ENCODE assay signal across 26 mouse cellular contexts in the genomic region with DNA sequence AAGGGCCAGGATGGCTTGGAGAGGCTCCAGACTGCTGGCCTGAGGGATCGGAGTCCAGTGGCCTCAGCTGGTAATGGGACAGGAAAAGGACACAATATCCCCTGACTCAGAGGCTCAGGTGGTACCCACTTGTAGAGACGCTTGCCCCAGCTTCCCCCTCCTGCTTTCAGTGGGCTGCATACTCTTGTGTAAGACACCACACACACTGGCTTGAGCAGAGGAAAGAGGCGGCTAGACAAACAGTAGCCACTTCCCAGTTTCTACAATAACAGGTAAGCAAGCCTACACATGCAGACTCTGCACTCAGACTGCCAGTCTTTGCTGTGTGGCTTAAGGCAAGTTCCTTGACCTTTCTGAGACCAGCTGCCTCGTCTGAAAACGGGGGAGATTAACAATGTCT. TPM values are rescaled to one million over a fixed set of nuclear protein-coding genes. Genes with fewer than 3 reads are reported as not detected.
DNase-seq lines count a peak whose midpoint lies in the region; ATAC-seq lines count a peak whose summit lies in the region.
"Had no signal": no experiment of that assay in that cellular context is flagged by ENCODE, and none has a peak within 500 bp of the region (broad histone marks: within the 10 kb centered on the region; RNA-seq: fewer than 3 reads in every experiment).

No protein-coding gene starts in this region.

- peaks cover 29% of the 10 kb centered on the region for H3K36me3 ChIP-seq in forebrain, embryonic 10.5 days (replicated peaks)
- peaks cover 21% of the 10 kb centered on the region for H3K36me3 ChIP-seq in forebrain, embryonic 14.5 days (ENCODE audit: control insufficient read depth, insufficient read depth, low read length)
- peaks cover 7% of the 10 kb centered on the region for H3K36me3 ChIP-seq in limb, embryonic 12.5 days
- H3K36me3 ChIP-seq: embryonic facial prominence, embryonic 15.5 days had no signal

- 0 out of 2 replicates have a peak overlapping the region, but pooled peaks have one; percentile 5 for H3K27ac ChIP-seq in forebrain, embryonic 10.5 days
- no peak overlapping the region for H3K27ac ChIP-seq in forebrain, embryonic 14.5 days (ENCODE audit: low read depth, low read length)
- H3K27ac ChIP-seq in limb, embryonic 12.5 days = 0 out of 2 replicates have a peak overlapping the region, but pooled peaks have one; percentile 4
- H3K27ac ChIP-seq: embryonic facial prominence, embryonic 12.5 days; embryonic facial prominence, embryonic 15.5 days; forebrain, embryonic 13.5 days; hindbrain, embryonic 12.5 days; hindbrain, embryonic 15.5 days had no signal

- no peak for DNase-seq in forebrain, embryonic 10.5 days (ENCODE audit: extremely low spot score, low spot score)
- DNase-seq in forebrain, embryonic 14.5 days (ENCODE audit: low spot score) = no peak
- peak; percentile 30 for DNase-seq in urinary bladder, postnatal 14 days (ENCODE audit: low spot score)
- no peak for DNase-seq in urinary bladder, adult 2 months (ENCODE audit: low spot score)
- no peak for DNase-seq in cerebellum, adult 9-10 months
- DNase-seq in layer of hippocampus, postnatal 10 days (ENCODE audit: low spot score in 2 of 2) = no peak
- DNase-seq: adrenal gland, adult 2 months; adrenal gland, postnatal 14 days; B cell, adult 2 months; cerebellum, adult 18-20 months; cerebellum, adult 9-11 months; cerebellum, postnatal 25 days; forebrain, postnatal 0 days; gastrocnemius, postnatal 10 days; gastrocnemius, postnatal 36 days; heart, adult 11 months had no signal

- peaks cover 12% of the 10 kb centered on the region; the same call in 1 of the 2 replicates for H3K27me3 ChIP-seq in forebrain, embryonic 10.5 days (ENCODE audit: poor library complexity, severe bottlenecking)
- 0 out of 2 replicates have a peak, but pooled peaks cover 4% of the 10 kb centered on the region for H3K27me3 ChIP-seq in forebrain, embryonic 14.5 days (replicated peaks; ENCODE audit: control insufficient read depth, insufficient read depth, low read length)
- peaks cover 4% of the 10 kb centered on the region; the same call in 1 of the 2 replicates for H3K27me3 ChIP-seq in limb, embryonic 12.5 days
- H3K27me3 ChIP-seq: embryonic facial prominence, embryonic 15.5 days; forebrain, embryonic 13.5 days; hindbrain, embryonic 12.5 days; hindbrain, embryonic 15.5 days had no signal

- no peak overlapping the region for H3K4me2 ChIP-seq in forebrain, embryonic 14.5 days (ENCODE audit: low read length)
- H3K4me2 ChIP-seq in limb, embryonic 12.5 days = no peak overlapping the region
- H3K4me2 ChIP-seq: embryonic facial prominence, embryonic 12.5 days; embryonic facial prominence, embryonic 15.5 days; forebrain, embryonic 13.5 days; heart, embryonic 11.5 days; hindbrain, embryonic 12.5 days; hindbrain, embryonic 15.5 days had no signal

- H3K9me3 ChIP-seq in forebrain, embryonic 10.5 days = peaks cover 18% of the 10 kb centered on the region
- H3K9me3 ChIP-seq in forebrain, embryonic 14.5 days (replicated peaks; ENCODE audit: control insufficient read depth, low read length) = peaks cover 9% of the 10 kb centered on the region
- peaks cover 13% of the 10 kb centered on the region for H3K9me3 ChIP-seq in limb, embryonic 12.5 days
- H3K9me3 ChIP-seq: hindbrain, embryonic 15.5 days had no signal

- H3K4me3 ChIP-seq in forebrain, embryonic 10.5 days = no peak overlapping the region
- no peak overlapping the region for H3K4me3 ChIP-seq in forebrain, embryonic 14.5 days (ENCODE audit: low read depth, low read length)
- no peak overlapping the region for H3K4me3 ChIP-seq in limb, embryonic 12.5 days (replicated peaks)
- H3K4me3 ChIP-seq: embryonic facial prominence, embryonic 12.5 days; embryonic facial prominence, embryonic 15.5 days; erythroblast, embryonic 14.5 days; forebrain, embryonic 13.5 days; hindbrain, embryonic 12.5 days; hindbrain, embryonic 15.5 days had no signal

- ATAC-seq in forebrain, embryonic 14.5 days = no peak
- no peak for ATAC-seq in limb, embryonic 12.5 days (ENCODE audit: insufficient number of reproducible peaks, insufficient read depth, low FRiP score, low TSS enrichment, low read depth)
- ATAC-seq: forebrain, embryonic 13.5 days; forebrain, postnatal 0 days had no signal

- WGBS in forebrain, embryonic 10.5 days = 96% methylated on average over 5 of the region's 5 CpGs
- 79% methylated on average over 5 of the region's 5 CpGs for WGBS in forebrain, embryonic 14.5 days
- 73% methylated on average over 5 of the region's 5 CpGs for WGBS in limb, embryonic 12.5 days

- peaks cover 49% of the 10 kb centered on the region for H3K4me1 ChIP-seq in forebrain, embryonic 10.5 days
- peaks cover 11% of the 10 kb centered on the region for H3K4me1 ChIP-seq in forebrain, embryonic 14.5 days (ENCODE audit: control insufficient read depth, insufficient read depth, low read length)
- H3K4me1 ChIP-seq in limb, embryonic 12.5 days (replicated peaks) = peaks cover 13% of the 10 kb centered on the region

- H3K9ac ChIP-seq in forebrain, embryonic 14.5 days (ENCODE audit: low read length) = no peak overlapping the region
- H3K9ac ChIP-seq in limb, embryonic 12.5 days (replicated peaks) = no peak overlapping the region
- H3K9ac ChIP-seq: embryonic facial prominence, embryonic 12.5 days; embryonic facial prominence, embryonic 15.5 days; forebrain, embryonic 13.5 days; forebrain, postnatal 0 days; hindbrain, embryonic 12.5 days; hindbrain, embryonic 15.5 days had no signal

RNA-seq across cellular contexts. Expression of gene Cux2, which starts 14.6 kb away (rescaled TPM):
- 5.0 and 6.5 TPM in 2 replicates for polyA plus RNA-seq in forebrain, embryonic 10.5 days (2016; fragmentation: Nextera tagmentation; extraction: Ambion mirVana)
- polyA plus RNA-seq in forebrain, embryonic 14.5 days (2014; fragmentation: Nextera tagmentation; extraction: Ambion mirVana) = 16.7 and 30.0 TPM in 2 replicates
- polyA plus RNA-seq in urinary bladder, adult 2 months (2012; rRNA removed) = 4.7 and 5.1 TPM in 2 replicates
- 5.0 and 5.9 TPM in 2 replicates for polyA plus RNA-seq in limb, embryonic 12.5 days (2016; fragmentation: Nextera tagmentation; extraction: Ambion mirVana)
- 10 to 100 TPM; 35.5 to 40.1 TPM for total RNA-seq in layer of hippocampus, postnatal 10 days (2021)
- total RNA-seq: common myeloid progenitor, adult 5-6 weeks; hematopoietic stem cell, adult 5-6 weeks had no signal
